Mouse (Mus musculus) kidney, adult 18-20 months (tissue): Measurements from ENCODE around the gene C1ql4.
"Not testable (repeated sequence)": the region's sequence is repeated elsewhere in the genome, so short reads cannot be mapped to it uniquely, and the experiment has no call there.

Experiments used
- DNase-seq: peaks from one replicate; pipeline ENCODE4 v3.0.0; 2021

C1ql4 gene

GRCm38 (mm10) chr15:99097840-99098492 is 10.3 kb upstream of the C1ql4 start:
- DNase-seq: peak; percentile 62

GRCm38 (mm10) chr15:99096831-99097500 is 9.3 kb upstream of the C1ql4 start:
- peak; percentile 62 for DNase-seq

GRCm38 (mm10) chr15:99096061-99096793 is 8.6 kb upstream of the C1ql4 start:
- DNase-seq: no peak

- no peak for DNase-seq
Observed at GRCm38 (mm10) chr15:99095356-99095755, 7.7 kb upstream of the C1ql4 start.

- DNase-seq: no peak
Observed at GRCm38 (mm10) chr15:99094631-99095270, 7.1 kb upstream of the C1ql4 start.

GRCm38 (mm10) chr15:99093291-99094258 is 6.0 kb upstream of the C1ql4 start:
- peak; percentile 39 for DNase-seq

- no peak for DNase-seq
Observed at GRCm38 (mm10) chr15:99092870-99093269, 5.3 kb upstream of the C1ql4 start, which contains the start of gene Dnajc22. Gene Dnajc22 (plus strand): TSS chr15:99093170.

- no peak for DNase-seq
Observed at GRCm38 (mm10) chr15:99089069-99089468, 1.5 kb upstream of the C1ql4 start.

GRCm38 (mm10) chr15:99088292-99088691 is 675 bp upstream of the C1ql4 start:
- DNase-seq: peak; percentile 76

GRCm38 (mm10) chr15:99085997-99086396 is 1.6 kb downstream of the C1ql4 start:
- DNase-seq: no peak

GRCm38 (mm10) chr15:99084618-99085017 is 3.0 kb downstream of the C1ql4 start:
- no peak for DNase-seq

GRCm38 (mm10) chr15:99083867-99084557 is 3.6 kb downstream of the C1ql4 start:
- DNase-seq: no peak

GRCm38 (mm10) chr15:99083258-99083657 is 4.4 kb downstream of the C1ql4 start:
- peak; percentile 73 for DNase-seq

- no peak for DNase-seq
Observed at GRCm38 (mm10) chr15:99082840-99083239, 4.8 kb downstream of the C1ql4 start.

GRCm38 (mm10) chr15:99082322-99082721 is 5.3 kb downstream of the C1ql4 start:
- DNase-seq: no peak

- DNase-seq: no peak
Observed at GRCm38 (mm10) chr15:99079804-99080203, 7.8 kb downstream of the C1ql4 start.

- DNase-seq: no peak
Observed at GRCm38 (mm10) chr15:99078181-99078910, 9.3 kb downstream of the C1ql4 start.

GRCm38 (mm10) chr15:99076011-99076410 is 11.6 kb downstream of the C1ql4 start:
- DNase-seq: not testable (repeated sequence)

GRCm38 (mm10) chr15:99074600-99075333 is 12.8 kb downstream of the C1ql4 start:
- peak; percentile 99 for DNase-seq

- no peak for DNase-seq
Observed at GRCm38 (mm10) chr15:99074019-99074599, 13.5 kb downstream of the C1ql4 start, which contains the start of gene Troap. Gene Troap (plus strand): TSS chr15:99074575.
